Mouse (Mus musculus): ENCODE measurements at regions not wholly inside any gene's neighbourhood (a gene's known extent, or its start where the extent isn't known, plus 50 kb on each side); places are given as distances from the start of the nearest gene placed in this dataset.

GRCm38 (mm10) chr15:97448243-97448880 is 201.3 kb upstream of the Amigo2 start:
- H3K4me2 ChIP-seq (ENCODE audit: low read depth, severe bottlenecking): no peak overlapping the region
- no peaks in the 10 kb centered on the region for H3K9me3 ChIP-seq (ENCODE audit: control insufficient read depth, low read length)
- H3K4me1 ChIP-seq (ENCODE audit: control insufficient read depth, insufficient read depth, low read length): no peaks in the 10 kb centered on the region
- no peak overlapping the region for H3K9ac ChIP-seq (ENCODE audit: low read length)
- H3K4me3 ChIP-seq (ENCODE audit: low read depth, low read length): no peak overlapping the region
- WGBS: 52% methylated on average over 5 of the region's 5 CpGs
- DNase-seq (ENCODE audit: low spot score) (no peak), ATAC-seq (ENCODE audit: insufficient number of reproducible peaks, low FRiP score, low TSS enrichment, low read depth) (no peak)
- no peak overlapping the region for H3K27ac ChIP-seq (replicated peaks; ENCODE audit: low read depth, low read length)
- no peaks in the 10 kb centered on the region for H3K36me3 ChIP-seq (ENCODE audit: control insufficient read depth, insufficient read depth, low read length)
- H3K27me3 ChIP-seq (ENCODE audit: control insufficient read depth, insufficient read depth, low read length): no peaks in the 10 kb centered on the region

- 76% methylated on average over 9 of the region's 9 CpGs for WGBS
- H3K27ac ChIP-seq (replicated peaks; ENCODE audit: low read depth, low read length): no peak overlapping the region
Observed at GRCm38 (mm10) chr15:97446181-97446580, 199.1 kb upstream of the Amigo2 start.

GRCm38 (mm10) chr15:97438235-97438760 is 191.2 kb upstream of the Amigo2 start:
- Histone ChIP-seq H3K4me2 (ENCODE audit: low read depth, severe bottlenecking) (no peak overlapping the region), H3K27ac (replicated peaks; ENCODE audit: low read depth, low read length) (no peak overlapping the region), H3K4me1 (ENCODE audit: control insufficient read depth, insufficient read depth, low read length) (no peaks in the 10 kb centered on the region), H3K9me3 (ENCODE audit: control insufficient read depth, low read length) (no peaks in the 10 kb centered on the region), H3K27me3 (ENCODE audit: control insufficient read depth, insufficient read depth, low read length) (no peaks in the 10 kb centered on the region), H3K36me3 (ENCODE audit: control insufficient read depth, insufficient read depth, low read length) (no peaks in the 10 kb centered on the region), H3K4me3 (ENCODE audit: low read depth, low read length) (no peak overlapping the region), H3K9ac (ENCODE audit: low read length) (no peak overlapping the region)
- ATAC-seq (ENCODE audit: insufficient number of reproducible peaks, low FRiP score, low TSS enrichment, low read depth) (no peak), DNase-seq (ENCODE audit: low spot score) (no peak)
- 81% methylated on average over 5 of the region's 5 CpGs for WGBS

More at GRCm38 (mm10) chr15:97446181-97446580, 199.1 kb upstream of the Amigo2 start:
- ATAC-seq (ENCODE audit: insufficient number of reproducible peaks, low FRiP score, low TSS enrichment, low read depth) (no peak), DNase-seq (ENCODE audit: low spot score) (no peak)
- no peaks in the 10 kb centered on the region for H3K4me1 ChIP-seq (ENCODE audit: control insufficient read depth, insufficient read depth, low read length)
- no peaks in the 10 kb centered on the region for H3K9me3 ChIP-seq (ENCODE audit: control insufficient read depth, low read length)
- H3K4me2 ChIP-seq (ENCODE audit: low read depth, severe bottlenecking): no peak overlapping the region
- H3K4me3 ChIP-seq (ENCODE audit: low read depth, low read length): no peak overlapping the region
- H3K36me3 ChIP-seq (ENCODE audit: control insufficient read depth, insufficient read depth, low read length): no peaks in the 10 kb centered on the region
- H3K27me3 ChIP-seq (ENCODE audit: control insufficient read depth, insufficient read depth, low read length): no peaks in the 10 kb centered on the region
- no peak overlapping the region for H3K9ac ChIP-seq (ENCODE audit: low read length)

All from limb, embryonic 11.5 days (tissue).